Mouse (Mus musculus) left cerebral cortex, adult 2 months (tissue): ENCODE measurements at regions not wholly inside any gene's neighbourhood (a gene's known extent, or its start where the extent isn't known, plus 50 kb on each side); places are given as distances from the start of the nearest gene placed in this dataset.

Experiments used
- DNase-seq, 2 experiments: peaks; one replicate each; pipeline ENCODE4 v3.0.0; 2021 to 2022; ENCODE audit warnings: low spot score in 2 of 2, mixed read lengths in 1 of 2; ENCODE audit errors: extremely low spot score in 1 of 2
- H3K27ac ChIP-seq: fragments of 200-600 bp; 2 replicates; pipeline ENCODE4 v1.8.1; 2022
- H3K4me3 ChIP-seq: fragments of 200-600 bp; 2 replicates; pipeline ENCODE4 v1.8.1; 2022
- CTCF ChIP-seq: fragments of 200-600 bp; IDR thresholded peaks from 2 replicates; pipeline ENCODE4 v1.8.1; 2022; ENCODE audit warnings: antibody characterized with exemption, mild to moderate bottlenecking, moderate library complexity
- intact Hi-C: fragments of 180-260 bp; cut with DNase I; formaldehyde crosslinking; loops from one replicate; pipeline ENCODE4 v1.15.1; 2025

GRCm38 (mm10) chrX:10984894-10985293, 270.1 kb downstream of the Mid1ip1 start:
- no peak overlapping the region for H3K27ac ChIP-seq
- no peak overlapping the region for H3K4me3 ChIP-seq
- DNase-seq, result no peak
- no peak for TF ChIP-seq CTCF
- intact Hi-C loops, result no loop called here

GRCm38 (mm10) chrX:10991871-10992210, 277.0 kb downstream of the Mid1ip1 start:
- DNase-seq, result no peak
- TF ChIP-seq CTCF, result no peak
- Histone ChIP-seq H3K27ac (peak overlapping the region; percentile 22; the same call in 1 of the 2 replicates), H3K4me3 (peak overlapping the region; percentile 9; the same call in 1 of the 2 replicates)
- intact Hi-C loops, result loop anchor here (2.0 to 5.0 kb wide), 2 partner anchors 95 to 273 kb away; no protein-coding TSS in a partner anchor

GRCm38 (mm10) chrX:10992211-10993004, 277.6 kb downstream of the Mid1ip1 start:
- intact Hi-C loops, result loop anchor here (2.0 to 5.0 kb wide), 2 partner anchors 95 to 274 kb away; no protein-coding TSS in a partner anchor

GRCm38 (mm10) chrX:10993005-10993377, 278.2 kb downstream of the Mid1ip1 start:
- no peak for TF ChIP-seq CTCF
- no peak for DNase-seq
- Histone ChIP-seq H3K4me3 (peak overlapping the region; percentile 29), H3K27ac (peak overlapping the region; percentile 22; the same call in 1 of the 2 replicates)
- intact Hi-C loops, result loop anchor here (2.0 to 5.0 kb wide), 2 partner anchors 94 to 274 kb away; no protein-coding TSS in a partner anchor

More at GRCm38 (mm10) chrX:10992211-10993004, 277.6 kb downstream of the Mid1ip1 start:
- H3K4me3 ChIP-seq, result peak overlapping the region; percentile 29
- H3K27ac ChIP-seq, result peak overlapping the region; percentile 22
- no peak for TF ChIP-seq CTCF
- DNase-seq, result peak; percentile 22 to 23

GRCm38 (mm10) chrX:10994910-10995309, 280.1 kb downstream of the Mid1ip1 start:
- no peak for TF ChIP-seq CTCF
- DNase-seq, result no peak
- Histone ChIP-seq H3K27ac (no peak overlapping the region), H3K4me3 (no peak overlapping the region)
- intact Hi-C loops, result loop anchor here (5.0 kb wide), 1 partner anchor 92 kb away; no protein-coding TSS in a partner anchor

- no peak for TF ChIP-seq CTCF
- no peak for DNase-seq
- intact Hi-C loops, result no loop called here
- H3K4me3 ChIP-seq, result no peak overlapping the region
- H3K27ac ChIP-seq, result no peak overlapping the region
Measured at GRCm38 (mm10) chrX:11001180-11001579, 286.4 kb downstream of the Mid1ip1 start.

- no peak overlapping the region for H3K27ac ChIP-seq
- TF ChIP-seq CTCF, result no peak
- DNase-seq, result no peak
- no peak overlapping the region for H3K4me3 ChIP-seq
- intact Hi-C loops, result no loop called here
Measured at GRCm38 (mm10) chrX:11039278-11039677, 259.8 kb upstream of the H2al1a start.

- no peak overlapping the region for H3K4me3 ChIP-seq
- H3K27ac ChIP-seq, result no peak overlapping the region
- intact Hi-C loops, result no loop called here
- no peak for TF ChIP-seq CTCF
- DNase-seq, result no peak
Measured at GRCm38 (mm10) chrX:11046769-11047168, 252.3 kb upstream of the H2al1a start.

DNA sequence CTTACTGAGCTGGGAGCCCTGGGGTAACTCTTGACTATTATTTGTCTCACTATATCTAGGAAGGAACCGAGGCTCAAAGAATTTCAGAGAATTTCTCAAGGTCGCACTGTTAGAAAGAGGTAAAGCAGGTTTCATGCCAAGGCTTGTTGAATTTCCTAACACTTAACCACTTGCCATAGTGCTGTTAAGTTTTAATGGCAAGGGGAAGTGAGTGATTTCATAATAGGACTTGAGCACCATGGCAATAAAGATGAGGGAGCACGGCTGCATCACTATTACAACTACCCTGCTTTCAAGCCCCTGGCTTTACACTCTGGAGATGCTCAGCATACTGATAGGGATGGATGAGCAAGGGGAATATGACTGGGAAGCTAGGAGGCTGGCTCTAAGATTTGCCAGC, 216.9 kb upstream of the H2al1a start:
- no peak for TF ChIP-seq CTCF
- intact Hi-C loops, result loop anchor here (10.0 kb wide), 1 partner anchor 427 kb away; no protein-coding TSS in a partner anchor
- Histone ChIP-seq H3K27ac (no peak overlapping the region), H3K4me3 (no peak overlapping the region)
- no peak for DNase-seq

GRCm38 (mm10) chrX:11082845-11083244, 216.2 kb upstream of the H2al1a start:
- H3K27ac ChIP-seq, result no peak overlapping the region
- intact Hi-C loops, result loop anchor here (10.0 kb wide), 1 partner anchor 428 kb away; no protein-coding TSS in a partner anchor
- no peak overlapping the region for H3K4me3 ChIP-seq
- no peak for DNase-seq
- no peak for TF ChIP-seq CTCF

DNA sequence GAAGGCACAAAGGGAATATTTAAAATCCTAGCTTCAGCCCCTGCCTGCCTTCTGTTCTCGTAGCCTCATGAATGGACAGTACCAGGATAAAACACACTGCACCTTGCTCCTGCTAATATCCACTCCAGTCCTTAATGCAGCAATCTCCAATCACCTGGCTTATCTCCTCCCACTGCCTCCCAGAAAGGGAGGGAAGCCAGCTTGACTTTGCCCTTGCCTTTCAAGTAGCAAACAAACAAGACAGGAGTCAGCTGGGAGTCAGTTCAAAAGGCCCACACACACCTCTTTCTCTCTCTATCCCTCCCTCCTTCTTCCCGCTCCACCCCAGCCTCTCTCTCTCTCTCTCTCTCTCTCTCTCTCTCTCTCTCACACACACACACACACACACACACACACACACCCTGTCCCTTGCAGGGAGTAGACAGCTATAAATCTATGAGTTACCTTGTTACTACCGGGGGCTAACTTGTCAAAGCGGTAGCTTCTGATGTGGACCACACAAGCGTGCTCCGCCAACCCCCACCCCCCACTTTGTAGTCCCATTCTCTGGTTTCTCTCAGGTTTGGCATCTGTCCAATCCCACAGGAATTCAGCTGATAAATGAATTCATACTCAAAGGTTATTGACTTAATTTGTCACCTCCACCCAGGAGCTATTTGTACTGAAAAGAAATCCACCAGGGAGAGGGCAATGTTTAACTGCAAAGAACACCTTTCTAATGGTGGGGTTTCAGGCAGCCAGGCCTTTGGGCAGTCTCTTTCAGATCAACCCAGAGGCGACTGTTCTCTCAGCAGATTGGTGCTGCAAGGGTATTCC, 212.6 kb upstream of the H2al1a start:
- H3K4me3 ChIP-seq, result no peak overlapping the region
- no peak for DNase-seq
- intact Hi-C loops, result loop anchor here (5.0 to 10.0 kb wide), 2 partner anchors 94 to 432 kb away; no protein-coding TSS in a partner anchor
- no peak overlapping the region for H3K27ac ChIP-seq
- TF ChIP-seq CTCF, result no peak

GRCm38 (mm10) chrX:11087913-11088312, 211.1 kb upstream of the H2al1a start:
- no peak overlapping the region for H3K27ac ChIP-seq
- peak; percentile 23 to 26 for DNase-seq
- H3K4me3 ChIP-seq, result 0 out of 2 replicates have a peak overlapping the region, but pooled peaks have one; percentile 17
- peak; percentile 49 for TF ChIP-seq CTCF
- intact Hi-C loops, result loop anchor here (2.0 to 10.0 kb wide), 3 partner anchors 96 to 433 kb away; no protein-coding TSS in a partner anchor
